ENCODE assay signal across 23 mouse cellular contexts in genomic region chrX:164042069-164042468, GRCm38 (mm10). TPM values are rescaled to one million over a fixed set of nuclear protein-coding genes. Genes with fewer than 3 reads are reported as not detected.
A peak's percentile ranks its signal among the peaks of the same experiment; 100 is the strongest.
DNase-seq lines count a peak whose midpoint lies in the region.
"Had no signal": no experiment of that assay in that cellular context is flagged by ENCODE, and none has a peak within 500 bp of the region (broad histone marks: within the 10 kb centered on the region; RNA-seq: fewer than 3 reads in every experiment).

No protein-coding gene starts in this region.

- H3K36me3 ChIP-seq in limb, embryonic 10.5 days: no peaks in the 10 kb centered on the region
- H3K36me3 ChIP-seq: embryonic facial prominence, embryonic 12.5 days; heart, embryonic 10.5 days; liver, embryonic 15.5 days had no signal

- WGBS in limb, embryonic 10.5 days: 75% methylated on average over 13 of the region's 13 CpGs

- H3K4me1 ChIP-seq in limb, embryonic 10.5 days: no peaks in the 10 kb centered on the region
- H3K4me1 ChIP-seq: embryonic facial prominence, embryonic 12.5 days; heart, embryonic 10.5 days; liver, embryonic 15.5 days had no signal

- no peak overlapping the region for H3K4me3 ChIP-seq in limb, embryonic 10.5 days
- H3K4me3 ChIP-seq: embryonic facial prominence, embryonic 12.5 days; heart, embryonic 10.5 days; liver, embryonic 15.5 days had no signal

- peak; percentile 36 for DNase-seq in testis, postnatal 10 days (ENCODE audit: low spot score)
- DNase-seq in testis, postnatal 14 days (ENCODE audit: low spot score): no peak
- peak; percentile 32 to 42 for DNase-seq in layer of hippocampus, postnatal 36 days
- peak; percentile 22 to 57 for DNase-seq in left cerebral cortex, postnatal 36 days (ENCODE audit: low spot score in 2 of 2)
- peak; percentile 35 for DNase-seq in telencephalon, adult 2 months (ENCODE audit: low read depth, low spot score)
- no peak for DNase-seq in limb, embryonic 10.5 days (ENCODE audit: low spot score)
- DNase-seq in thymus, adult 18-20 months: no peak
- DNase-seq in yolk sac, embryonic 10.5 days (ENCODE audit: low spot score): no peak
- DNase-seq: adrenal gland, postnatal 14 days; B cell, adult 2 months; cerebellum, adult 8-10 months; forebrain, postnatal 0 days; gastrocnemius, postnatal 36 days; kidney, adult 11 months; kidney, postnatal 10 days; thymus, postnatal 14 days had no signal

- no peaks in the 10 kb centered on the region for H3K9me3 ChIP-seq in limb, embryonic 10.5 days (replicated peaks)
- H3K9me3 ChIP-seq: embryonic facial prominence, embryonic 12.5 days; heart, embryonic 10.5 days; liver, embryonic 15.5 days had no signal

- intact Hi-C loops in left cerebral cortex, postnatal 36 days (cut with DNase I): no loop called here

- peaks cover 81% of the 10 kb centered on the region for H3K27me3 ChIP-seq in limb, embryonic 10.5 days (ENCODE audit: low read depth, poor library complexity, severe bottlenecking)
- H3K27me3 ChIP-seq: liver, embryonic 15.5 days had no signal

- no peak overlapping the region for H3K27ac ChIP-seq in limb, embryonic 10.5 days
- H3K27ac ChIP-seq: embryonic facial prominence, embryonic 12.5 days; heart, embryonic 10.5 days; liver, embryonic 15.5 days had no signal

RNA-seq across cellular contexts. Expression of gene Car5b, which starts 14.3 kb away (rescaled TPM):
- 1 to 10 TPM; 2.6 to 3.9 TPM for total RNA-seq in layer of hippocampus, postnatal 36 days (2021)
- 1 to 10 TPM; 3.2 TPM for total RNA-seq in left cerebral cortex, postnatal 36 days (2021)
- 0.19 and 0.34 TPM in 2 replicates for polyA plus RNA-seq in limb, embryonic 10.5 days (2016; fragmentation: Nextera tagmentation; extraction: Ambion mirVana)

RNA-seq across cellular contexts. Expression of gene Siah1b, which starts 34.2 kb away (rescaled TPM):
- 10 to 100 TPM in 1 of 2 experiments, 1 to 10 TPM in 1; 9.5 to 14.8 TPM for total RNA-seq in layer of hippocampus, postnatal 36 days (2021)
- total RNA-seq in left cerebral cortex, postnatal 36 days (2021): 10 to 100 TPM; 10.5 to 11.2 TPM
- 49.5 and 55.1 TPM in 2 replicates for polyA plus RNA-seq in limb, embryonic 10.5 days (2016; fragmentation: Nextera tagmentation; extraction: Ambion mirVana)

RNA-seq across cellular contexts. Expression of gene Cltrn, which starts 46.6 kb away (rescaled TPM):
- not detected for total RNA-seq in layer of hippocampus, postnatal 36 days (2021)
- not detected for total RNA-seq in left cerebral cortex, postnatal 36 days (2021)
- polyA plus RNA-seq in limb, embryonic 10.5 days (2016; fragmentation: Nextera tagmentation; extraction: Ambion mirVana): 0.26 and 0.31 TPM in 2 replicates
- total RNA-seq: adrenal gland, postnatal 14 days; common myeloid progenitor, adult 5-6 weeks; forebrain, postnatal 0 days; gastrocnemius, postnatal 36 days; heart, postnatal 25 days; megakaryocyte progenitor cell, adult 5-6 weeks had no signal
- polyA plus RNA-seq: lung, postnatal 0 days had no signal

Comparison
In these comparisons a context has a peak if more than half of its experiments do, and no peak if none do; other contexts are left out.
1. DNase-seq: peak in testis, postnatal 10 days (single experiment), layer of hippocampus, postnatal 36 days (2 of 2), left cerebral cortex, postnatal 36 days (2 of 2) and telencephalon, adult 2 months (single experiment); none in testis, postnatal 14 days (single experiment), limb, embryonic 10.5 days (single experiment), thymus, adult 18-20 months (0 of 2) and yolk sac, embryonic 10.5 days (single experiment).